Mouse (Mus musculus) kidney, adult 2 months (tissue): Measurements from ENCODE around the gene Rfx4.

Experiments used
- CTCF ChIP-seq: fragments of 200-500 bp; conservative IDR thresholded peaks from 2 replicates; pipeline ENCODE4 v1.5.1; 2011; ENCODE audit warnings: low read depth, mild to moderate bottlenecking, control low read depth, low read length, moderate library complexity, mixed read lengths; ENCODE audit not compliant: insufficient read depth, insufficient read length
- POLR2A ChIP-seq: fragments of 200-500 bp; IDR thresholded peaks from one replicate; pipeline ENCODE4 v1.6.1; 2011; ENCODE audit warnings: low read depth, low read length, control low read depth

DNA sequence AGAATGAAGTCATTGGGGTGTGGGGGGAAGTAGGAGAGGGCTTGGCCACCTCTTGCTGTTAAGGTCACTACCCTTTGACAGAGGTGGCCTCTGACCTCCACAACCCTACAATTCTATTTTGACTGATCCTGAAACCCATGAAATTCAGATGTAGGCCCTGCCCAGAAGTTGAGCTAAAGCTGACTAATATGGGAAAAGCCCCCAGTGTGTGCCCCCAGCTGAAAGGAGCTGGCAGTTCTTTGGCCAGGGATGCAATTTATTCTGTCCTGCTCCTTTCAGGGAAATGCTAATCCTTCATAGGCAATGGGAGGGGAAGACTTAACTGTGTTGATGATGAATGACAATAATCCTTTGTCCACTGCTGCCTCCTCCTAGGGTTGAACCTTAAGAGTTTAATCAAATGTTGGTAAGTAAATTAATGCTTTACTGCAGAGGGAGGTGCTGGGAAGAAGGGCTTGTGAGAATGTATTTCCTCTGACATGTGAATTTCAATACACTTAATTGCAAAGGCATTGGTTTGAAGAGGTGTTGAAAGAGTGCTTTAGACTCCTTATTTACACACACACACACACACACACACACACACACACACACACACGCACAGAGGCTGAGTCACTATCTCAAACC is 155.0 kb downstream of the Rfx4 start:
- TF ChIP-seq CTCF (no peak), POLR2A (no peak)
